ENCODE assay signal across 23 mouse cellular contexts in genomic region chr4:71218060-71218459, GRCm38 (mm10).
DNase-seq lines count a peak whose midpoint lies in the region; ATAC-seq lines count a peak whose summit lies in the region.
"Had no signal": no experiment of that assay in that cellular context is flagged by ENCODE, and none has a peak within 500 bp of the region (broad histone marks: within the 10 kb centered on the region; RNA-seq: fewer than 3 reads in every experiment).

No protein-coding gene starts in this region.

- no peaks in the 10 kb centered on the region for H3K9me3 ChIP-seq in embryonic facial prominence, embryonic 11.5 days (replicated peaks; ENCODE audit: control insufficient read depth, low read length)
- no peaks in the 10 kb centered on the region for H3K9me3 ChIP-seq in embryonic facial prominence, embryonic 10.5 days
- no peaks in the 10 kb centered on the region for H3K9me3 ChIP-seq in embryonic facial prominence, embryonic 14.5 days (ENCODE audit: control insufficient read depth, low read length)
- H3K9me3 ChIP-seq: G1E had no signal

- WGBS in embryonic facial prominence, embryonic 11.5 days: 45% methylated on average over 3 of the region's 3 CpGs
- 67% methylated on average over 3 of the region's 3 CpGs for WGBS in embryonic facial prominence, embryonic 10.5 days
- WGBS in embryonic facial prominence, embryonic 14.5 days: 33% methylated on average over 3 of the region's 3 CpGs

- H3K36me3 ChIP-seq in embryonic facial prominence, embryonic 11.5 days (replicated peaks; ENCODE audit: control insufficient read depth, insufficient read depth, low read depth, low read length): no peaks in the 10 kb centered on the region
- no peaks in the 10 kb centered on the region for H3K36me3 ChIP-seq in embryonic facial prominence, embryonic 10.5 days (replicated peaks)
- no peaks in the 10 kb centered on the region for H3K36me3 ChIP-seq in embryonic facial prominence, embryonic 14.5 days (ENCODE audit: control insufficient read depth, insufficient read depth, low read length)
- H3K36me3 ChIP-seq: G1E had no signal

- H3K27ac ChIP-seq in embryonic facial prominence, embryonic 11.5 days (replicated peaks; ENCODE audit: low read depth, low read length): no peak overlapping the region
- no peak overlapping the region for H3K27ac ChIP-seq in embryonic facial prominence, embryonic 10.5 days (replicated peaks)
- H3K27ac ChIP-seq in embryonic facial prominence, embryonic 14.5 days (replicated peaks; ENCODE audit: low read depth, low read length): no peak overlapping the region

- no peaks in the 10 kb centered on the region for H3K27me3 ChIP-seq in embryonic facial prominence, embryonic 11.5 days (ENCODE audit: control insufficient read depth, insufficient read depth, low read length)
- H3K27me3 ChIP-seq in embryonic facial prominence, embryonic 10.5 days (replicated peaks; ENCODE audit: low read depth, poor library complexity, severe bottlenecking): no peaks in the 10 kb centered on the region
- no peaks in the 10 kb centered on the region for H3K27me3 ChIP-seq in embryonic facial prominence, embryonic 14.5 days (replicated peaks; ENCODE audit: control insufficient read depth, insufficient read depth, low read length)
- H3K27me3 ChIP-seq: CH12.LX, Patski had no signal

- peak; percentile 17 for DNase-seq in embryo, embryonic 11 days
- DNase-seq in embryo, embryonic 10 days (ENCODE audit: low spot score): no peak
- peak; percentile 81 for DNase-seq in embryonic facial prominence, embryonic 11.5 days (ENCODE audit: low spot score)
- DNase-seq in embryonic facial prominence, embryonic 10.5 days (ENCODE audit: low spot score): no peak
- DNase-seq in embryonic facial prominence, embryonic 14.5 days (ENCODE audit: low spot score): peak; percentile 90
- DNase-seq in forelimb bud, embryonic 11.5 days (ENCODE audit: low read depth, low spot score): peak; percentile 4
- no peak for DNase-seq in adrenal gland, adult (ENCODE audit: inconsistent age in 2 of 2, low spot score in 1 of 2)
- DNase-seq in adrenal gland, adult 8-10 months: no peak
- DNase-seq: adrenal gland, adult 2 months; adrenal gland, postnatal 10 days; adrenal gland, postnatal 14 days; adrenal gland, postnatal 25 days; adrenal gland, postnatal 36 days; B cell, adult 2 months; cerebellum, adult 11 months; cerebellum, adult 11-12 months; cerebellum, adult 18-20 months; cerebellum, adult 2 months had no signal

- H3K9ac ChIP-seq in embryonic facial prominence, embryonic 11.5 days (replicated peaks; ENCODE audit: low read length): no peak overlapping the region
- H3K9ac ChIP-seq in embryonic facial prominence, embryonic 14.5 days (ENCODE audit: low read depth, low read length): no peak overlapping the region

- 0 out of 2 replicates have a peak, but pooled peaks have one; percentile 29 for ATAC-seq in embryonic facial prominence, embryonic 11.5 days (replicated peaks; ENCODE audit: insufficient number of reproducible peaks, low FRiP score, low TSS enrichment, low read depth)
- peak; percentile 60; the same call in 1 of the 2 replicates for ATAC-seq in embryonic facial prominence, embryonic 14.5 days (ENCODE audit: low read depth)
- ATAC-seq: activated CD4-positive, CD25-positive, alpha-beta regulatory T cell, adult 4 months; CD4-positive, CD25-positive, alpha-beta regulatory T cell, adult 4 months; Patski had no signal

- H3K4me1 ChIP-seq in embryonic facial prominence, embryonic 11.5 days (ENCODE audit: control insufficient read depth, insufficient read depth, low read length): no peaks in the 10 kb centered on the region
- H3K4me1 ChIP-seq in embryonic facial prominence, embryonic 10.5 days: no peaks in the 10 kb centered on the region
- H3K4me1 ChIP-seq in embryonic facial prominence, embryonic 14.5 days (ENCODE audit: control insufficient read depth, insufficient read depth, low read length): no peaks in the 10 kb centered on the region

- H3K4me3 ChIP-seq in embryonic facial prominence, embryonic 11.5 days (ENCODE audit: low read depth, low read length): no peak overlapping the region
- no peak overlapping the region for H3K4me3 ChIP-seq in embryonic facial prominence, embryonic 10.5 days
- H3K4me3 ChIP-seq in embryonic facial prominence, embryonic 14.5 days (ENCODE audit: low read depth, low read length): no peak overlapping the region

- no peak overlapping the region for H3K4me2 ChIP-seq in embryonic facial prominence, embryonic 11.5 days (ENCODE audit: low read depth, low read length)
- H3K4me2 ChIP-seq in embryonic facial prominence, embryonic 14.5 days (ENCODE audit: low read depth, low read length): no peak overlapping the region

Comparison
In these comparisons a context has a peak if more than half of its experiments do, and no peak if none do; other contexts are left out.
1. DNase-seq: peak in embryo, embryonic 11 days (single experiment), embryonic facial prominence, embryonic 11.5 days (single experiment), embryonic facial prominence, embryonic 14.5 days (single experiment) and forelimb bud, embryonic 11.5 days (single experiment); none in embryo, embryonic 10 days (single experiment), embryonic facial prominence, embryonic 10.5 days (single experiment), adrenal gland, adult (0 of 2) and adrenal gland, adult 8-10 months (single experiment).